Mouse (Mus musculus) liver, adult (tissue): ENCODE results near the gene Ush2a.

ENCODE experiments used
- GATA4 ChIP-seq: IDR thresholded peaks from 2 replicates; pipeline ENCODE4 v1.6.1; 2014; ENCODE audit warnings: mild to moderate bottlenecking, low read length; ENCODE audit not compliant: insufficient replicate concordance

Ush2a gene

GRCm38 (mm10) chr1:189007239-189007979 lies 745.6 kb downstream of the Ush2a start, which contains the start of gene Kctd3:
Gene Kctd3 (minus strand): TSS chr1:189007841.
- TF ChIP-seq GATA4: no peak

- TF ChIP-seq GATA4: no peak
Measured at GRCm38 (mm10) chr1:189007980-189008324, 746.1 kb downstream of the Ush2a start.

GRCm38 (mm10) chr1:189010671-189011070 lies 748.8 kb downstream of the Ush2a start:
- no peak for TF ChIP-seq GATA4

GRCm38 (mm10) chr1:189012846-189013586 lies 751.2 kb downstream of the Ush2a start:
- TF ChIP-seq GATA4: no peak

GRCm38 (mm10) chr1:189013587-189013921 lies 751.7 kb downstream of the Ush2a start:
- no peak for TF ChIP-seq GATA4
